ENCODE assay signal across 27 mouse cellular contexts in genomic region chr5:115085675-115086074, GRCm38 (mm10). TPM values are rescaled to one million over a fixed set of nuclear protein-coding genes. Genes with fewer than 3 reads are reported as not detected.
"Had no signal": no experiment of that assay in that cellular context is flagged by ENCODE, and none has a peak within 500 bp of the region (broad histone marks: within the 10 kb centered on the region; RNA-seq: fewer than 3 reads in every experiment).

No protein-coding gene starts in this region.

- DNase-seq: gastrocnemius, postnatal 14 days; gastrocnemius, postnatal 36 days; heart, adult 11 months; heart, adult 2 months; heart, postnatal 14 days; heart, postnatal 36 days; kidney, adult 11 months; kidney, adult 2 months; kidney, adult 9 months; kidney, postnatal 14 days; kidney, postnatal 36 days; layer of hippocampus, adult 9-11 months; layer of hippocampus, postnatal 36 days; left cerebral cortex, postnatal 4 days had no signal

- H3K27ac ChIP-seq: heart, adult 2 months; heart, embryonic 13.5 days; heart, embryonic 15.5 days; hindbrain, embryonic 13.5 days; hindbrain, embryonic 15.5 days; hindbrain, postnatal 0 days; kidney, embryonic 15.5 days; kidney, postnatal 0 days; limb, embryonic 13.5 days; limb, embryonic 15.5 days; liver, embryonic 14.5 days had no signal

- ATAC-seq: hindbrain, postnatal 0 days; intestine, embryonic 16.5 days; liver, embryonic 12.5 days had no signal

- H3K4me3 ChIP-seq: heart, adult 2 months; heart, embryonic 13.5 days; heart, embryonic 15.5 days; hindbrain, embryonic 13.5 days; hindbrain, embryonic 15.5 days; kidney, embryonic 15.5 days; limb, embryonic 13.5 days; limb, embryonic 15.5 days; liver, embryonic 12.5 days had no signal

- H3K9ac ChIP-seq: heart, embryonic 13.5 days; heart, embryonic 15.5 days; hindbrain, embryonic 13.5 days; hindbrain, embryonic 15.5 days; kidney, embryonic 15.5 days; limb, embryonic 13.5 days; limb, embryonic 15.5 days; liver, embryonic 12.5 days; liver, embryonic 14.5 days had no signal

- H3K4me2 ChIP-seq: heart, embryonic 11.5 days; heart, embryonic 13.5 days; heart, embryonic 15.5 days; hindbrain, embryonic 13.5 days; hindbrain, embryonic 15.5 days; kidney, embryonic 15.5 days; limb, embryonic 13.5 days; limb, embryonic 15.5 days; liver, embryonic 12.5 days had no signal

- H3K27me3 ChIP-seq: heart, embryonic 13.5 days; heart, embryonic 15.5 days; hindbrain, embryonic 13.5 days; hindbrain, embryonic 15.5 days; kidney, embryonic 15.5 days; limb, embryonic 13.5 days; limb, embryonic 15.5 days; liver, embryonic 12.5 days had no signal

- H3K4me1 ChIP-seq: heart, embryonic 13.5 days; heart, embryonic 15.5 days; hindbrain, embryonic 15.5 days; kidney, embryonic 15.5 days; limb, embryonic 13.5 days; limb, embryonic 15.5 days had no signal

- H3K9me3 ChIP-seq: heart, embryonic 13.5 days; heart, embryonic 15.5 days; hindbrain, embryonic 13.5 days; hindbrain, embryonic 15.5 days; kidney, embryonic 15.5 days; limb, embryonic 13.5 days; limb, embryonic 15.5 days; liver, embryonic 12.5 days had no signal

RNA-seq across cellular contexts. Expression of gene Gm10401, which starts 12.4 kb away (rescaled TPM):
- polyA plus RNA-seq: heart, adult 2 months; kidney, adult 2 months had no signal
